Mouse (Mus musculus) retina, postnatal 1 day (tissue): ENCODE measurements around the gene Vmn2r51.
"Not testable (repeated sequence)": the region's sequence is repeated elsewhere in the genome, so short reads cannot be mapped to it uniquely, and the experiment has no call there.

Source experiments
- DNase-seq: peaks from one replicate; pipeline ENCODE4 v3.0.0-alpha.2; 2012

Vmn2r51 gene

GRCm38 (mm10) chr7:10105641-10106040 lies at the start of gene Vmn2r51:
Gene Vmn2r51, minus strand, starts transcription at chr7:10105741.
- not testable (repeated sequence) for DNase-seq

- DNase-seq: not testable (repeated sequence)
Measured at GRCm38 (mm10) chr7:10053196-10053595, 52.3 kb downstream of the Vmn2r51 start, which contains the start of gene Vmn2r50. Gene Vmn2r50, minus strand, starts transcription at chr7:10053296.
